Mouse (Mus musculus) limb, embryonic 13.5 days (tissue): ENCODE measurements around the gene Naa20. TPM values are rescaled to one million over a fixed set of nuclear protein-coding genes. Genes with fewer than 3 reads are reported as not detected.
"Not testable (repeated sequence)": the region's sequence is repeated elsewhere in the genome, so short reads cannot be mapped to it uniquely, and the experiment has no call there.

Source experiments
- ATAC-seq: fragments of 200-750 bp; cut with Nextera tagmentation; 2 replicates; pipeline ENCODE4 v1.8.0; 2017; ENCODE audit warnings: low read depth, moderate number of reproducible peaks, moderate TSS enrichment; ENCODE audit not compliant: low FRiP score
- H3K27ac ChIP-seq: fragments of 300-500 bp; sonication (generic); 2 replicates; pipeline ENCODE4 v1.5.1; 2015; ENCODE audit warnings: inconsistent platforms, mild to moderate bottlenecking, moderate library complexity
- H3K27me3 ChIP-seq: fragments of 300-500 bp; sonication (generic); 2 replicates; pipeline ENCODE4 v1.6.1; 2015; ENCODE audit warnings: mild to moderate bottlenecking, inconsistent platforms
- H3K36me3 ChIP-seq: fragments of 300-500 bp; sonication (generic); 2 replicates; pipeline ENCODE4 v1.6.1; 2015; ENCODE audit warnings: inconsistent platforms, mild to moderate bottlenecking, moderate library complexity
- H3K4me1 ChIP-seq: fragments of 300-500 bp; sonication (generic); 2 replicates; pipeline ENCODE4 v1.6.1; 2015; ENCODE audit warnings: inconsistent platforms
- H3K4me2 ChIP-seq: fragments of 300-500 bp; sonication (generic); replicated peaks from 2 replicates; pipeline ENCODE4 v1.6.1; 2015; ENCODE audit warnings: inconsistent platforms, mild to moderate bottlenecking, moderate library complexity
- H3K4me3 ChIP-seq: fragments of 300-500 bp; sonication (generic); 2 replicates; pipeline ENCODE4 v1.5.1; 2015; ENCODE audit warnings: moderate library complexity, mild to moderate bottlenecking, inconsistent platforms
- H3K9ac ChIP-seq: fragments of 300-500 bp; sonication (generic); 2 replicates; pipeline ENCODE4 v1.6.1; 2015; ENCODE audit warnings: mild to moderate bottlenecking, inconsistent platforms
- H3K9me3 ChIP-seq: fragments of 300-500 bp; sonication (generic); 2 replicates; pipeline ENCODE4 v1.6.1; 2016; ENCODE audit warnings: inconsistent platforms
- WGBS: fragments of 180-500 bp; shearing (Covaris S2); methylation state at CpG from one replicate; pipeline ENCODE4 v1.1.7; 2015; 5-methylcytosine and 5-hydroxymethylcytosine counted together
- polyA plus RNA-seq: library from polyadenylated mRNA; unstranded; fragments of >200 nt; fragmentation: Nextera tagmentation; extraction: Ambion mirVana; gene quantifications from 2 replicates; pipeline ENCODE4 v1.2.1, GENCODE M21; 2015

Gene Naa20
- polyA plus RNA-seq, 1 experiment from 2014 or later, result 163 TPM

DNA sequence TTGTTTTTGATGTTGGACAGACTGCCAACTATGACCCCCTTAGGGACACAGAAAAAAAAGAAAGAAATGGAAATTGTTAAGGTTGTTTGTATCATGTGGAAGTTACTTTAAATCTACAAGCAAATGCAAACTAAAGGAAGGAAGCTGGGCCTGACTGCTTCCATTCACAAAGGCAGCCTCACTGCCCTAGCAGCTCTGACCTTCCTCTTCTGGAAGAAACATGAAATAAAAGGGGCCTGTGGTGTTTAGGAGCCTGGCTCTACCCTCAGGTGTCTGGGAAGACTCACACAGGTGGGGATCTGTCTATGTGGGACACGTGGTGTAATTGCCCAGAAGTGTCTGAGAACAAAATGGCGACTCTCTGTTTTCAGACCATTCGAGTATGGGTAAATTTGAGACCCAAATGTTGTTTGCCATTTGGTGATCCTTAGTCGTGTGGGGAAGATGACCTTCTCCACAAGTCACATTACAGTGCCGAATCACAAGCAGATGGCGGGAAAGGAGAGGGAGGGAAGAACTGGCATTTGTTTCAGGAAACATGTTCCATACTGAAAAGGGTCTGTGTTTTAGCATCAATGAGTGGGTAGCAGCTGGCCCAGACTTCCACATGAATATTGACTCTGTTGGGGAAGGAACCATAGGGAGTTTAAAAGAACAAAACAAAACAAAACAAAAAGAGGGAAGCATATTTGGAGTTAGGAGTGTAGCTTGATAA lies 13.0 kb upstream of the Naa20 start:
- Histone ChIP-seq H3K9me3 (no peaks in the 10 kb centered on the region), H3K4me2 (no peak overlapping the region), H3K9ac (no peak overlapping the region), H3K27me3 (no peaks in the 10 kb centered on the region), H3K4me1 (peaks cover 46% of the 10 kb centered on the region), H3K27ac (peak overlapping the region; percentile 89), H3K36me3 (peaks cover 38% of the 10 kb centered on the region), H3K4me3 (no peak overlapping the region)
- ATAC-seq, result no peak
- 46% methylated on average over 6 of the region's 6 CpGs for WGBS

GRCm38 (mm10) chr2:145890571-145890970 lies 11.3 kb upstream of the Naa20 start:
- 81% methylated on average over 2 of the region's 2 CpGs for WGBS
- Histone ChIP-seq H3K9me3 (no peaks in the 10 kb centered on the region), H3K9ac (no peak overlapping the region), H3K4me2 (no peak overlapping the region), H3K4me3 (no peak overlapping the region), H3K4me1 (peaks cover 30% of the 10 kb centered on the region), H3K36me3 (peaks cover 22% of the 10 kb centered on the region), H3K27ac (peak overlapping the region; percentile 6; the same call in 1 of the 2 replicates), H3K27me3 (no peaks in the 10 kb centered on the region)
- ATAC-seq, result no peak

- H3K9me3 ChIP-seq, result no peaks in the 10 kb centered on the region
- peaks cover 9% of the 10 kb centered on the region for H3K4me1 ChIP-seq
- no peaks in the 10 kb centered on the region for H3K27me3 ChIP-seq
- no peak overlapping the region for H3K4me2 ChIP-seq
- no peak for ATAC-seq
- no peak overlapping the region for H3K27ac ChIP-seq
- no peak overlapping the region for H3K4me3 ChIP-seq
- H3K9ac ChIP-seq, result no peak overlapping the region
- WGBS, result 96% methylated on average over 6 of the region's 6 CpGs
- no peaks in the 10 kb centered on the region for H3K36me3 ChIP-seq
These were observed 8.1 kb upstream of the Naa20 start for GRCm38 (mm10) chr2:145893756-145894155.

GRCm38 (mm10) chr2:145898106-145898505 lies 3.8 kb upstream of the Naa20 start:
- Histone ChIP-seq H3K36me3 (no peaks in the 10 kb centered on the region), H3K27ac (no peak overlapping the region), H3K9ac (no peak overlapping the region), H3K4me1 (no peaks in the 10 kb centered on the region), H3K4me2 (no peak overlapping the region), H3K27me3 (no peaks in the 10 kb centered on the region), H3K4me3 (no peak overlapping the region), H3K9me3 (no peaks in the 10 kb centered on the region)
- WGBS, result 82% methylated on average over 9 of the region's 9 CpGs
- ATAC-seq, result no peak

GRCm38 (mm10) chr2:145900318-145900717 lies 1.6 kb upstream of the Naa20 start:
- not testable (repeated sequence) for H3K36me3 ChIP-seq, ATAC-seq, H3K4me2 ChIP-seq, H3K9me3 ChIP-seq, H3K9ac ChIP-seq, H3K4me3 ChIP-seq, H3K27me3 ChIP-seq, H3K27ac ChIP-seq
- 74% methylated on average over 8 of the region's 8 CpGs for WGBS
- peaks cover 15% of the 10 kb centered on the region for H3K4me1 ChIP-seq

- under 1% methylated on average over 68 of the region's 68 CpGs for WGBS
- Histone ChIP-seq H3K4me3 (peak overlapping the region; percentile 99), H3K27me3 (no peaks in the 10 kb centered on the region)
These were observed 1.4 kb downstream of the Naa20 start for GRCm38 (mm10) chr2:145903061-145903901.

DNA sequence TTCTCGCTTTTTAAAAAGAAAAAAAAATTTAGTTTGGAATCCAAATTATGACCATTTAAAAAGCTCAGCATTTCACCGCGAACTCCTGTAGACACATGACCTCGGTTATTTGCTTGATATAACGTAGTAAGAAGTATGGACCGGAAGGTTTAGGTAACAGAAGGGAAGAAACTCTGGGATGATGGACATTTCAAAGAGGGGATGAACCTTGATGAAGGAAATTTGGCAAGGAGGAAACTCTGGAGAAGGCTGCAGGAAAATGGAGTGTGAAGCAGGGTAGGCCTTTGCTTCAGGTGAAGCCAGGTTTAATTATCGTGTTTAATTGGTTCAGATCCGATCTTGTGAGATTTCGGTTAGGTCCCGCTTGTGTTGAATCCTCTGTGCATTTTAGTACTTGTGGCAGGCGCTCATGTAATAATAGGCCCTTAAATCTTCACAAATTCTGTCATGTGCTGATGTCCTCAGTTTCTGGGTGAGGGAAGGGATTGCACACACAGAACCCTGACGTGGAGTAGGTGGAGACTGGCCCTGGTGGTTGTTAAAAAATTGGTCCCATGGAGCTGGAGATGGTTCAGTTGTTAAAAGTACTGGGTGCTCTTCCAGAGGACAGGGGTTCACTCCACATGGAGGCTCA lies 2.2 kb downstream of the Naa20 start:
- peak overlapping the region; percentile 99 for H3K4me3 ChIP-seq
- H3K4me2 ChIP-seq, result peak overlapping the region; percentile 78
- H3K4me1 ChIP-seq, result peaks cover 19% of the 10 kb centered on the region
- 28% methylated on average over 12 of the region's 12 CpGs for WGBS
- H3K9me3 ChIP-seq, result no peaks in the 10 kb centered on the region
- peak overlapping the region; percentile 95 for H3K9ac ChIP-seq
- no peak for ATAC-seq
- no peak overlapping the region for H3K27ac ChIP-seq
- H3K36me3 ChIP-seq, result peaks cover 18% of the 10 kb centered on the region
- H3K27me3 ChIP-seq, result no peaks in the 10 kb centered on the region

More at GRCm38 (mm10) chr2:145903061-145903901, 1.4 kb downstream of the Naa20 start:
- peaks cover 12% of the 10 kb centered on the region for H3K36me3 ChIP-seq
- peak overlapping the region; percentile 84 for H3K27ac ChIP-seq
- no peaks in the 10 kb centered on the region for H3K9me3 ChIP-seq
- peak; percentile 95 for ATAC-seq
- H3K4me2 ChIP-seq, result peak overlapping the region; percentile 78
- H3K4me1 ChIP-seq, result peaks cover 19% of the 10 kb centered on the region
- peak overlapping the region; percentile 95 for H3K9ac ChIP-seq

- peaks cover 19% of the 10 kb centered on the region for H3K4me1 ChIP-seq
- no peaks in the 10 kb centered on the region for H3K27me3 ChIP-seq
- peak overlapping the region; percentile 78; the same call in 1 of the 2 replicates for H3K4me2 ChIP-seq
- H3K36me3 ChIP-seq, result peaks cover 27% of the 10 kb centered on the region
- WGBS, result 83% methylated on average over 6 of the region's 6 CpGs
- no peak overlapping the region for H3K4me3 ChIP-seq
- H3K9me3 ChIP-seq, result no peaks in the 10 kb centered on the region
- H3K9ac ChIP-seq, result no peak overlapping the region
- ATAC-seq, result no peak
- H3K27ac ChIP-seq, result no peak overlapping the region
These were observed 3.3 kb downstream of the Naa20 start for GRCm38 (mm10) chr2:145905156-145905555.

GRCm38 (mm10) chr2:145905884-145906283 lies 4.0 kb downstream of the Naa20 start:
- H3K9me3 ChIP-seq, H3K27me3 ChIP-seq, H3K27ac ChIP-seq, H3K4me3 ChIP-seq, H3K4me2 ChIP-seq, H3K9ac ChIP-seq, ATAC-seq: not testable (repeated sequence)
- H3K4me1 ChIP-seq, result peaks cover 19% of the 10 kb centered on the region
- WGBS, result 49% methylated on average over 4 of the region's 4 CpGs
- H3K36me3 ChIP-seq, result peaks cover 34% of the 10 kb centered on the region

GRCm38 (mm10) chr2:145920941-145921650 lies 19.2 kb downstream of the Naa20 start:
- Histone ChIP-seq H3K4me3 (no peak overlapping the region), H3K9me3 (no peaks in the 10 kb centered on the region), H3K4me1 (no peaks in the 10 kb centered on the region), H3K9ac (no peak overlapping the region), H3K36me3 (peaks cover 88% of the 10 kb centered on the region), H3K4me2 (no peak overlapping the region), H3K27ac (no peak overlapping the region), H3K27me3 (no peaks in the 10 kb centered on the region)
- WGBS, result 84% methylated on average over 8 of the region's 8 CpGs
- ATAC-seq, result no peak

- peak; percentile 98 for ATAC-seq
- peak within 1 kb of the TSS; percentile 93 for H3K4me2 ChIP-seq
- H3K9ac ChIP-seq, result peak within 1 kb of the TSS; percentile 78
- H3K27ac ChIP-seq, result no peak within 1 kb of the TSS
- under 1% methylated on average over 61 of the region's 61 CpGs for WGBS
- no peaks in the 10 kb centered on the region for H3K9me3 ChIP-seq
- peak within 1 kb of the TSS; percentile 83 for H3K4me3 ChIP-seq
- H3K36me3 ChIP-seq, result peaks cover 28% of the 10 kb centered on the region
- no peaks in the 10 kb centered on the region for H3K27me3 ChIP-seq
- H3K4me1 ChIP-seq, result peaks cover 7% of the 10 kb centered on the region
These were observed 32.7 kb downstream of the Naa20 start, which contains the start of the genes Cfap61 and Crnkl1 for GRCm38 (mm10) chr2:145934339-145935231. Gene Cfap61 (plus strand): TSS chr2:145934784. Gene Crnkl1 (minus strand): TSS chr2:145935014.
